Mouse (Mus musculus) stomach, postnatal 0 days (tissue): ENCODE results near the gene Atxn10.
"Not testable (repeated sequence)": the region's sequence is repeated elsewhere in the genome, so short reads cannot be mapped to it uniquely, and the experiment has no call there.

Experiments
- CTCF ChIP-seq: IDR thresholded peaks from 2 replicates; pipeline ENCODE4 v1.5.1; 2016; ENCODE audit warnings: antibody characterized with exemption, low read depth, mild to moderate bottlenecking, moderate library complexity
- EP300 ChIP-seq: optimal IDR thresholded peaks from 2 replicates; pipeline ENCODE3; 2016; ENCODE audit warnings: antibody characterized with exemption

DNA sequence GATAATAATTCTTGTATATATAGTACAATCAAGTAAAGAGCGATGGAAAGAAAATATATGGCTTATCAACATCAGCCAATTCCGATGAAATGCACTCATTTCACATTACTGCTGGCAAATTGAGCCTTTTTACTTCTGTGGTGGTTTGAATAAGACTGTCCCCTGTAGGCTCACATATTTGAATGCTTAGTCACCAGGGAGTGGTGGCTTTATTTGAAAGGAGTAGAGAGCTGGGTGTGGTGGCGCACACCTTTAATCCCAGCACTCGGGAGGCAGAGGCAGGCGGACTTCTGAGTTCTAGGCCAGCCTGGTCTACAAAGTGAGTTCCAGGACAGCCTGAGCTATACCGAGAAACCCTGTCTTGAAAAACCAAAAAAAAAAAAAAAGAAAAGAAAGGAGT, 2.5 kb upstream of the Atxn10 start:
- TF ChIP-seq EP300, CTCF: not testable (repeated sequence)
